Mouse (Mus musculus) heart, postnatal 25 days (tissue): ENCODE results near the gene Rhoj. TPM values are rescaled to one million over a fixed set of nuclear protein-coding genes. Genes with fewer than 3 reads are reported as not detected.

ENCODE experiments used
- DNase-seq: peaks from one replicate; pipeline ENCODE4 v3.0.0; 2022; ENCODE audit warnings: low spot score
- intact Hi-C: fragments of 180-260 bp; cut with DNase I; formaldehyde crosslinking; loops from one replicate; pipeline ENCODE4 v1.15.1; 2025
- total RNA-seq, 2 experiments: library from RNA; stranded (reverse); gene quantifications; 2 replicates each; pipeline ENCODE4 v1.2.3; 2021

The Rhoj gene
- 10 to 100 TPM; 32.2 to 41.4 TPM for total RNA-seq

GRCm38 (mm10) chr12:75307961-75308951, at the start of gene Rhoj:
Gene Rhoj, plus strand, starts transcription at chr12:75308322.
- intact Hi-C loops = loop anchor here (2.0 kb wide), 1 partner anchor 23 kb away; no protein-coding TSS in a partner anchor
- DNase-seq = peak; percentile 82

DNA sequence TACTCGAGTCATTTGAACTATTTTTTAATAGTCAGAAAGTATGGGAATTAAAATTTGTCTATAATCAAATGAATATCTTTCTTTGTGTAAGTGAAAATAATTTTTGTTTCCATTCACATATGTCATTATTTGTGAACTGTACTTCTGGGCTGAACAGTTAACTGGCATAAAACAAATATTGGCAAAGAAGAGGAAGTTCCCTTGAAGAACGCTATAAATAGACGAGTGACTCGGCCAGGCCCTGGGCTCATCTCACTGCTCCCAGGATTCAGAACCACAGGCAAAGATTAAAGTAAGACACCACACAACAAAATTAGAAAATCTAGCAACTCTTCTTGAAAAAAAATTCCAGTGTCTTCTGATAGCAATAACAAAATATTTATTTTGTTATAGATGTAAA, 36.4 kb upstream of the Rhoj start:
- intact Hi-C loops = no loop called here
- DNase-seq = no peak

DNA sequence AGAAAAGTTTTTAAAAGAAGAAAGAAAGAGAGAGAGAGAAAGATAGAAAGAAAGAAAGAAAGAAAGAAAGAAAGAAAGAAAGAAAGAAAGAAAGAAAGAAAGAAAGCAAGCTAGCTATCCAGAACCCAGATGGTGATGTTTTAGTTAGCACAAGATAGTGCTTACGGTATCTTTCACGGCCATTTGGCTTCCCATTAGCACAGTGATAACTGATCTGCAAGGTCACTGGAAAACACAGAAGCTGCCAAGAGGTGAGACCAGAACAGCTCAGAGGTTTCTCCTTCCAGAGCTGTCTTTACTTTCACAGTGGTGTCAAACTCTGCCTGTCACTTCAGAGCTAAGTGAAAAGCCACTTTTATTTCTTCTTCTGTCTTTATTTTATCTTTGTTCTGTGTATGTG, 32.4 kb upstream of the Rhoj start:
- no peak for DNase-seq
- intact Hi-C loops = no loop called here

DNA sequence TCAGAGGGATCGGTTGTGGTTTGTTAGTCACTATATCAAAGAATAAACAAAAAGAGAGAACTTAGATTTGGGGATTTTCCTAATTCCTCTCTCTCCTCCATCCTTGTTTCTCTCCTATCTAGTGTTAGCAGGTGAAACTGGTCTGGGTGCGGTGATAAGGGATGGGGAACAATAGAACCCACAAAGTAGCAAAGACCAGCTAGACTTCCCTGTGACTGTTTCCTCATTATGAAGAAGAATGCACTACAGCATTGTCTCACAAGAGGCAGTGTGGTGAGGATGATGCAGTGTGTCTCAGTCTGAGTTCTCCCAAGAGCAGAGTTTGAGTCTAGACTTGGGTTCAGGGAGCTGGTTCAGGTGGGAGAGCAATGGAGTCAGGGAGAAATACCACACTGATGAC, 30.7 kb upstream of the Rhoj start:
- intact Hi-C loops = no loop called here
- DNase-seq = no peak

GRCm38 (mm10) chr12:75280502-75280901, 27.6 kb upstream of the Rhoj start:
- no peak for DNase-seq
- intact Hi-C loops = loop anchor here (1.0 to 5.0 kb wide), 4 partner anchors 42 to 167 kb away; no protein-coding TSS in a partner anchor

DNA sequence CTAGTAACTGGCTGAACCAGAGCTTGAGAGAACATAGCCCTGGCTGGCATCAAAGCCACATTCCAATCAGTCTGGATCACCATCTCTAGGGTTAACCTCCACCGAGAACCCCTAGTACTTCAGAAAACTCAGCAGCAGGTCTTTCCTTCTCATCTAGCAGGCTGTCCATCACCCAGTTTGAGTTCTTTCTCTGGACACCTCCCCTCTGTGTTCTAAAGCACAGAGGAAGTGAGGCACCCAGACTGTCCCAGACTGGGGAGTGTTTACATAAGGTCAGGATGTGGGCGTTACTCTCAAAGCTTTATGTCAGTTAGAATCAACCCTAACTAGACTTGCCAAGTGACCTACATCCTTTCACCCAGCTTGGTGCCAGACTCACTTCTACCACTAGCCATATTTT, 24.9 kb upstream of the Rhoj start:
- no peak for DNase-seq
- intact Hi-C loops = loop anchor here (5.0 kb wide), 3 partner anchors 39 to 164 kb away; no protein-coding TSS in a partner anchor

DNA sequence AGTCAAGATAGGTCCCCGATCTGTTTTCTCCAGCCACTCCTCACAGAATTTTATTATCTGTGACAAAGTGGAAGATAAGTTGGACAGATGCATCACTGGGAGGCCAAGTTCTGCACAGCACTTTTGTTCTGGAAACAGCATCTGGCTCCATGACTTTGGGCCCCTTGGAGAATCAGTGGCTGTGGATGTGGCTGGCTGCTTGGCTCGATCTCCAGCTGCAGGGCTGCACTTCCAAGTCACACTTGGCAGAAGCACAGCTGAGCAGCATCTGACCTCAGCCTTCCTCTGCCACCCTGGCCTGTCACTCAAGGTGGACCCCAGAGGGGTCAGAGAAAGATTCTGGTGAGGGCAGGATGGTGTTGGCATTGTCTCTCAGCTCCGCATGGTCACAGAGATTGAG, 22.0 kb upstream of the Rhoj start:
- DNase-seq = peak; percentile 61
- intact Hi-C loops = no loop called here

- no peak for DNase-seq
- intact Hi-C loops = no loop called here
Measured at GRCm38 (mm10) chr12:75290524-75290923, 17.6 kb upstream of the Rhoj start.

GRCm38 (mm10) chr12:75291556-75291955, 16.6 kb upstream of the Rhoj start:
- DNase-seq = no peak
- intact Hi-C loops = no loop called here

GRCm38 (mm10) chr12:75292939-75293338, 15.2 kb upstream of the Rhoj start:
- no peak for DNase-seq
- intact Hi-C loops = no loop called here

GRCm38 (mm10) chr12:75299865-75300264, 8.3 kb upstream of the Rhoj start:
- intact Hi-C loops = no loop called here
- no peak for DNase-seq

DNA sequence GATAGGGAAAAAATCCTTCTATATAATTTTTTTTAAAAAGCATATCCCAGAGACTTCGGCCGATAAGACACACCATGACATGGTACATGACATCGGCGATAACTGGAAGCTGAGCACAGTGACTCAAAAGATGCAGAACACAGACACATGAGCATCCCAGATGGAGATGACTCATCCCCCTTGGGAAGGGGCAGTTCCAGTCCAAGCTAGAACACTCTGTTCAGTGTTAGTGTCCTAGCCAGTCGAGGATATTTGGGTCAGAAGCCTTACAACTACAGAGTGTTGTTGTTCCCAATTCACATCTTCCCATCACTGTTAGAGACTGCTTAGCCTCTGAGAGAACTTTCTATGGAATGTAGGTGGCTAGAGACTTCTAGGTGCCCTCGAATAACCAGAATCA, 4.0 kb upstream of the Rhoj start:
- DNase-seq = peak; percentile 78
- intact Hi-C loops = no loop called here

DNA sequence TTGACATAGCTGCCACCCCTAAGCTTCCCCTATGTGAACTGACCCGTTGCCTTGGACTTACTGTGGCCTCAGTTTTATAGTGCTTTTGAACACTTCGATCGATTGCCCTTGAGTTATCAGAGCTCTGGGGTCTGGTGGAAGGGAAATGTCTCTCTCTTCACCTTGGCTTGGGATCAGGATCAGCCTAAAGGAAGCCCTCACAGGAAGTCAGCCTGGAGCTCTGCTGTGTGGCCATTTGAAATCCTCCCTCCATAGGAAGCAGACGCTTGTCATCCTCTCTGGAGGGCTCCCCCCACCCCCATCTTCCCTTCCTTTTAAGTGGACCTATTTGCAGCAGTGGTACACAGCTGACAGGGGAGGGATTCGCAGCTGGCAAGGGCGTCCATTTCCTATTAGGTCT, 1.6 kb downstream of the Rhoj start:
- intact Hi-C loops = loop anchor here (2.0 to 5.0 kb wide), 4 partner anchors 25 to 78 kb away; no protein-coding TSS in a partner anchor
- peak; percentile 40 for DNase-seq

DNA sequence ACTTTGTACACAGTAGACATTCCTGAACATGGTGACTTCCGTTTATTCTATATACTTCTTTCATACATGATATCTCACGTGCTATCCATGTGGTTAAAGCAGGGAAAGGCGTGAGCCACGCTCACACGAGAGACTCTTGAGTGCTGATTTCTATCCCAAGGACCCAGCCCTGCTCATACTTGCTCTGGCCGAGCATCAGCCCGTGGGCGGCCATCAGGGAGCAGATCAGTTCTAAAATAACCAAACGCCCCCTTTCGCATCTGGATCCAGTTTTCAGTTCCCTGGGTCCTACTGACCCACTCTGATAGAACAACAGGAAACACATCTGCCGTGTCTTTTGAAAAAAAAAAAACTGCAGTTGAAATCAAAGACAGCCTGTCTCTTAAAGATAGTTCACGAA, 2.6 kb downstream of the Rhoj start:
- intact Hi-C loops = loop anchor here (5.0 kb wide), 3 partner anchors 42 to 77 kb away; no protein-coding TSS in a partner anchor
- peak; percentile 42 for DNase-seq

DNA sequence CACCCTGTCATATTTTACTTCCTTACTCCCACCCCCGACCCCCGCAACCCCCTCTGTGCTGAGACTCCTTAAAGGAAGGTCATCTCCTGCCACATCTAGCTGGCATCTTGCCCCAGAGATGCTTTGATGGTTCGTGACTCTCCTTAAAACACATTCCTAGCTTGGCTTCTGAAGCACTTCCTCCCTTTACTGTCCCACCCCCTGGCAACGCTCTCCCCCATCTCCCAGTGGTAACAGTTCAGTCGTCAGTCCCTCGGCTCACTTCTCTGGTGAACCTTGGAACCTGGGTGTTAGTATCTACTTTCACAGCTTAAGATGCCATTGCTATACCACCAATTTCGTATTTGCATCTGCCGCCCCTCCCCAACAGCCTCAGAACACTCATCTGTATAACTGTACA, 3.8 kb downstream of the Rhoj start:
- intact Hi-C loops = loop anchor here (5.0 kb wide), 3 partner anchors 40 to 75 kb away; no protein-coding TSS in a partner anchor
- no peak for DNase-seq

DNA sequence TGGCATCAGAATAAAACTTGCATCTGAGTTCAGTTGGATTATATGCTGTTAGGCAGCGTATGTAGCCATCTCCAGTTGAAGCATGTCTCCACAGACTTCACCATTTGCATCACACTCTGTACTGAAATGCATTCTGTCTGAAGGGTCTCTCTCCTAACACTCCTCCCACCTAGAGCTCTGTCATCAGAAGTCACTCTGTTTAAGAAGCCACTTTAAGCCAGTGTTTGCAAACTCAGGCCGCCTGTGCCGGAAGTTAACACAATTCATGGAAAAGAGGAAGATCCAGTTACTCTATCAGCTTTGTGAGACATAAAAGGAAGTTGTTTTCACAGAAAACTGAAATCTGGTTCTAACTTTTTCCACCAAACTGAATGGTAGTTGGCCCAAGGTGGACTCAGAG, 5.9 kb downstream of the Rhoj start:
- DNase-seq = no peak
- intact Hi-C loops = loop anchor here (5.0 kb wide), 3 partner anchors 38 to 73 kb away; no protein-coding TSS in a partner anchor

DNA sequence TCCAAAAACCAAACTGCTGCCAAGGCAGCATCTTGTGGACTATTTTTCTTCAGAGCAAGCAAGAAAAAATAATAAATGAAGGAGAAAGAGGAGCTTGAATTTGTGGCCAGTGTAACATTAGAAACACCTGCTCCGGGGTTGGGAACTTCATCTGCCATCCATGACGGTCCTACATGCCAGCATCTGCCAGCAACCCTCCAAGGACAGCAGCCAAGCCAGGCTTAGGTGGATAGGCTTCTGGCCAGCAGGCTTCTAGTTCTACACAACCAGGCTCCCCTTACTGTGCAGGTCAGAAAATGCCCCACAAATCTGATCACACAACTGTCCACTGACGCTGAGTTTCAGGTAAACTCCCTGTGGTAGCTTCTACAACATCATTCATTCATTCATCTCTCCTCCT, 7.7 kb downstream of the Rhoj start:
- intact Hi-C loops = no loop called here
- no peak for DNase-seq

- peak; percentile 49 for DNase-seq
- intact Hi-C loops = loop anchor here (5.0 kb wide), 2 partner anchors 37 to 38 kb away; no protein-coding TSS in a partner anchor
Measured at GRCm38 (mm10) chr12:75320441-75320925, 12.4 kb downstream of the Rhoj start.

- intact Hi-C loops = loop anchor here (5.0 kb wide), 2 partner anchors 36 to 39 kb away; no protein-coding TSS in a partner anchor
- DNase-seq = no peak
Measured at GRCm38 (mm10) chr12:75321189-75321588, 13.1 kb downstream of the Rhoj start.

DNA sequence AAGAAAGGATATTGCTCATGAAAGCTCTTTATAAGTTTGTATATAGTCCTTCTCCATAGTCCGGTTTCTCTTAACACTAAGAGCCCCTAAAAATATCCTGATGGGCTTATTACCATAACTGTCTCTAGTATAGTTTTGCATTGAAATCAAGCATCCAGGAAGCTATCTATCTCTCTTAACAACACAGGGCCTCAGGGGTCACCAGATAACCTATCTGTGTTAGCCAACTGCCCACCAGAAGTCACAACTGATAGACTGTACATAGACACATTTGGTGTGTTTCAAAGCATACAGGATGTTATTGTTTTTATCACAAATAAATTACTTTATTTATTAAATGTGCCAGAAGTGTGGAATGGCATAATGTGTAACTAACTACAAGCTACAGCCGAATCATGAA, 21.1 kb downstream of the Rhoj start:
- no peak for DNase-seq
- intact Hi-C loops = no loop called here

GRCm38 (mm10) chr12:75339894-75340293, 31.8 kb downstream of the Rhoj start:
- no peak for DNase-seq
- intact Hi-C loops = no loop called here
